Mouse (Mus musculus) brain, adult 2 months (tissue): ENCODE results near the gene Trpt1.

ENCODE experiments used
- DNase-seq: peaks from one replicate; pipeline ENCODE4 v3.0.0; 2011; ENCODE audit warnings: low read depth, low spot score

Gene Trpt1

DNA sequence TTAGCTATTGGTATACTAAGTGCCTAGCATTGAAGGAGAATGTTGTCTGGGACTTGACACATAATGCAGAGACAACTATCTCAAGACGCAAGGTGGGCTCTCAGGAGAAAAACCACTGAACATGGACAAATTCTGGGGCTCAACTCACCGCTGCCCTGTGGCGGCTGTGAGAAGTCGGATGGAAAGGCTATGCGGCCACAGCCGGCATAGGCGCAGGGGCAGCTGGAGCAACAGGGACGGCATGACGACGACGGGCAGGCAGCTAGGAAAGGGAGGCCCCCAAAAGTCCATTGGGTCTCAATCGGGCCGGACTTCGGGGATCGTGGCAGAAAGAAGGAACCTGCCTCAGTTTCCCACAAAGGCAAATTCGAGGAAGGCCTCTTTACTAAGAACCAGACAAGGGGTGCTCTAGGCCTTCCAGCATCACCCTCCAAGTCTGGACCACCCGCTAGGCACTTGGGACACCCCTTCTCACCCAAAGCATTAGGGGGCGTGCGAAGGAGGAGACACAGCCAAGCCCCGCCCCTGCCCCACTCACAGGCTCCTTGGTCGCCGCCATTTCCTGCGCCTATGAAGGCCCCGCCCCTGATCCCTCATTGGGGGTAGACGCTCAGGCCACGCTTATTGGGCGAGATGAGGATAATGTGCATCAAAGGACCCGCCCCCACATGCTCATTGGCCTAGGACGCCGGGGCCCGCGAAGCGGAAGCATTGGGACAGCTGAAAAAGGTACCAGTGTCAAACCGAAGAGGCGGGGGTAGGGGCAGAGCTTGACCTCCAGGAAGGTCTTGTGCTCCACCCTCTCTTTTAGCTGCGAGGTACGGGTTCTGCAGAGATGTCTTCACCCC, 3.7 kb upstream of the Trpt1 start, which contains the start of gene Dnajc4:
Gene Dnajc4, minus strand, starts transcription at position 562 of the 848 bp plus-strand sequence.
- peak; percentile 99 for DNase-seq

DNA sequence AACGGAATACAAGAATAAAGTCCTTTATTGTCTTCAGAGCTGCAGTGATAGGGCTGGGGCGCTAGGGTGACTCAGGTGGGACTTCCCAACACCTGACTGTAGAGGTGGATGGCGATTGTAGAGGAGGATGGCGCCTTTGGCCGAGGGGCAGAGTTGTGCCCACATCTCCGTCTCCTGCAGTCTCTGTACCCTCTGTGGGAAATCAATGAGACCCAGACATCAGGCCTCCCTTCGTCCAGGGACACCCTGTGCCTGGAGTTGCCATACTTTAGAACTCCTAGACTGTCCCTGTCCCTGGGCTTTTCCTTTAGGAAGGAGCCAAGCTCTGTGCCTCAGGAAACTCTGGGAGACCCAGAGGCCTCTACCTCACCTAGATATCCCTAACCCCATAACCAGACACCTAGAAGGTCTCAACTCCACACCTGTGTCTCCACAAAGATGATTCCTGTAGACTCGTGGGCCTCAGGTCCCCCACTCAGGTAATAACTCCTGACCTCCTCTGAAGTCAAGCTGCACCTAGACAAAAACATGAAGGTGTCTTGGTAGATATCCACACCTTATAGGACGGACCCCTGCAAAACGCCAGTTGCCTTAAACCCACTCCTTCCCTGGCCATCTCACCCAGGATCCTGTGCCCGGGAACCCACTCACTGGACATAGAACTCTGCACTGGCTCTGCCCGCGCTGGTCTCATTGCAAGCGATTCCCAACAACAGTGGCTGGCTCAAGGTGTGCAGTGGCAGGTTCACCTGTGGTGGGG, 2.7 kb upstream of the Trpt1 start:
- DNase-seq = no peak

DNA sequence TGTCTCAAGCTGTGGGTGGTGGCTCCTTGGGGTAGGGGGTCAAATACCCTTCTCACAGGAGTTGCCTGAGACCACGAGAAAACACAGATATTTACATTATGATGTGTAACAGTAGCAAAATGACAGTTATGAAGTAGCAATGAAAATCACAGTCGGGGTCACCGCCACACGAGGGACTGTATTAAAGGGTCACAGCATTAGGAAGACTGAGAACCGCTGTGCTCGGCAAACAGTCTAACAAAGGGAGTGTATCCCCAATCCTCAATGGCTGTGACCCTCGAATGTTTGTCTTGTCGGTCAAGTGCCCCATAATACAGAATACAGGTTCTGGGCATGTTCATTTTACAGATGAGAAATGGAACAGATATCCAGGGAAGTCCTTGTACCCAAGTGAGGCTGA, 1.9 kb upstream of the Trpt1 start:
- no peak for DNase-seq

DNA sequence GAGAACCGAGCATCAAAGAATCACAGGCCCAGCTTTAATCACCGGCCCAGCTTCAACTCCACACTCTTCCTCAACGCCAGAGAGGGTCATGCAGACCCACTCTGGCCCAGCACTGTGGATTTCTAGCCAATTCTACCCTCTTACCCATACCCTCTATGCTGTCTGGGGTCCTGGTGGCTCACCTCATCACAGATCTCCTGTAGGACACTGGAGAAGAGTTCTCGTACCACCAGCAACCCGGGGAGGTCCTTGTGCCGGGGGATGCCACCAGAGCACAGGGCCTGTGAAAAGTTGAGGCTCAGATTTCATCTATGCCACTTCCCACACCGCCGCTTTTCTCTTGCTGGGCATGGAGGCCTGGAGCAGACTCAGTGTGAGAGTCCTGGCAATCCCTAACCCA, 1.4 kb upstream of the Trpt1 start:
- DNase-seq = no peak

DNA sequence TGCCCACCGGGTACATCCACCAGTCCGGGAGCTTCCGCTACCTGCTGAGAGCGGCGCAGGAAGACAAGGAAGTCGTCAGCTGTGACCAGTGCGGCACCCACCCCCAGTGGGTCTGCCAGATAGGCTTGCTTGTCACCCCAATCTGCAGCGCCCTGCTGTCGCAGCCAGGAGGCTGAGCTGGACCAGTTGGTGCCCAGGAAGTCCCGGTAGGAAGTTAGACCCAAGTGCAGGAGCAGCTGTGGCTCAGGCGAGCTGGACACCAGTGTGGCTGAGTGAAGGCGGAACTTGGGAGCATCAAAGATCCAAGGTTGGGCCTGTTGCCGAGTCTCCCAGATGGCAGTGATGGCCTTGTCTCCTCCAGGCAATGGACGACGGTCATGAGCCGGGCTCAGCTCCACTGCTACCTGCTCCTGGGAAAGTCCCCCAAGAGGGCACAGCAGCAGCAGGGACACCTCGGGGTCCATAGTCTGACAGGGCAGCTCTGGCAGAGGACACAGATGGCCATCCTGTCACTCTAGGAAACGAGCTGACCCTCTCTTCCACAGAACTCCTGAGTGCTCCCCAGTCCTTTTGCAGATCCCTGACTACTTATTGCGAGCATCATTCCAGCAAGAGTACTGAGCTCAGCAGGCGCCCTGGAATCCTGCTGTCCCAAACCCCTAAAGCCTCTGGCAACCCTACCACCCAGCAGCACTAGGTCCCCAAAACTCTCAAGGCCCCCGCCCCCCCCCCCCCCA, 508 bp upstream of the Trpt1 start:
- peak; percentile 66 for DNase-seq

DNA sequence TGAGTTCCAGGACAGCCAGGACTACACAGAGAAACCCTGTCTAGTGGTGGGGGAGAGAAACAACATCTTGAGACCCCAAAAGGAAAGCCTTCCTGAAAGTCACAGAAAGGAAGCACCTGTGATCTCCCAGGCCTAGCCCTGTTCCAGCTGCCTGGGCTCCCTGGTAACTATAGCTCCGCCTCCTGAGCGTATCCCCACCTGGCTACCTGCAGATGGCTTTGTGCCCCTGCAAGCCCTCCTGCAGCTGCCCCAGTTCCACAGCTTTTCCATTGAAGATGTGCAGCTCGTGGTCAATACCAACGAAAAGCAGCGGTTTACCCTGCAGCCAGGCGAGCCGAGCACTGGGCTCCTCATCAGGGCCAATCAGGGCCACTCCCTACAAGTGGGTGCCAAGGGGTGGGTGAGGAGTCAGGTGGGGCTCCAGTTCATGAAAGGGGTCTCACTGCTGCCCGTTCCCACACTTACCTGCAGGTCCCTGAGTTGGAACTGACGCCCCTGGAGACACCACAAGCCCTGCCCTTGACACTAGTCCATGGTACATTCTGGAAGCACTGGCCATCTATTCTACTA, 1.9 kb downstream of the Trpt1 start:
- no peak for DNase-seq

DNA sequence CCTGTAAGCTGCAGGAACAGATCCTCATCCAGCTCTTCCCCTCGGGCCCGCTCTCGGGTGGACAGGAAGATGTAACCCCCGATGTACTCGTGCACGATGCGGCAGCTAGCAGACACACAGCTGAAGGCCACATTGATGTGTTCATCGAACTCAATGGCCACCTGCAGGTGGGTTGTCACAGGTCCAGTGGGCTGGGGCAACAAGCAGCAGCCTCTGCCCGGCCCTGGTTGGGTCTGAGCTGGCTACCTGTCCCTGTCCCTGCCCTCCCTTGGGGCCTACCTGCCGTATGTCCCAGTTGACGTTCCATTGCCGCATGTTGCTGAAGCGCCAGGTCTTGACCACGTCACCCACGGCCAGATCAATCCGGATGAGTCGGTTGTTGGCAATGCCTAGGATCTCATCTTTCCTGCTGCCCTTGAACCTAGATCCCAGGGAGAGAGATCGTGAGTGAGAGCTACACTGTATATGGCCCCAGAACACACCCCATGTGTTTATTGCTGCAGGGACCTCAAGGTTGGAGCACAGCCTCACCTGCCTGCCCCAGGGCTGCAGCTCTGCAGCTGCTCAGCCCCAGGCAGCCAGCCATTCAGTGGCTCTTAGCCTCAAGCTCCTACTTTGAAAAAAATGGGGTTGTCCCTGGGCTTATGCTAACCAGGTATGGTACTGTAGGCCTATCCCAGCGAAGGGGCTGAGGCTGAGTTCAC, 3.6 kb downstream of the Trpt1 start:
- no peak for DNase-seq

DNA sequence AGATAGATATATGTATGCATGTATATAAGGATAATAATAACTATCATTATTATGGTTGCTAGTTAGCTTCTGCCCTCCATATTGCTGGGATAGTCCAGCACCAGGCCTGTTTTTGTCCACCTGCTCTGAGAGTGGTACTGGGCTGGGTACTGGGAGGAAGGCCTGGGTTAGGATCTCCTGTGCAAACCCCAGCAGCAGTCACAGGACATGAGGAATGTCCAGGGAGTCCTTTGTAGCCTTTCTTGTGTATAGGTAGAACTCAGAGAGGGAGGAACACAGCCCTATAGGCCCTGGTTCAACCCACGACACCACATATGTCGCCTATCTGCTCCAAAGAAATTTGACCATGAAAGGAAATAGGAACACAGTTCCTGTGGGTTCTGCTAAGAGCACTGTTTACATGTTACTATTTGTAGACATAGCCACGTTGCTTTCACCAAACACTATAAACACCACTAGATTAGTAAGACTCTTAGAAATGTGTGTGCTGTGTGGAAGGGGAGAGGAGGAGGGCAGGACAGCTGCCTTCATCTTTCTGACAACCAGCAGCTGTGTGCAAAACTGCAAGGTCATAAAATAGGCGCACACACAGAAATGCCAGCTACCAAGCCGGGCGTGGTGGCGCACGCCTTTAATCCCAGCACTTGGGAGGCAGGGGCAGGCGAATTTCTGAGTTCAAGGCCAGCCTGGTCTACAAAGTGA, 11.1 kb downstream of the Trpt1 start:
- peak; percentile 36 for DNase-seq

DNA sequence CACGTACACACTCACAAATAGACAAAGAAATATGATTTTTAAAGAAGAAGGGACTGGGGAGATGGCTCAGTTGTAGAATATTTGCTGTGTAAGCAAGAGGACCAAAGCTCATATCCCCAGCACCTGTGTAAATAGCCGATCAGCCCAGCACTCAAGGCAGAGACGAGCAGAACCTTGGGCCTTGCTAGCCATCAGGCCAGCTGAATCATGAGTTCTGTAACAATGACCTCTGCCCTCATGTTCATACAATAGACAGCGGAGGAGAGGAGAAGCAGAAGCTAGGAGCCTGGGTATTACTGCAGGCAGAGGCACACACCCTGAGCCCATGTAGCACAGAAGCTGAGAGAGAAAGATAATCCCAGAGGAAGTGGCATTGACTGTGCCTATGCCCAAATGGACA, 16.5 kb downstream of the Trpt1 start:
- DNase-seq = no peak

DNA sequence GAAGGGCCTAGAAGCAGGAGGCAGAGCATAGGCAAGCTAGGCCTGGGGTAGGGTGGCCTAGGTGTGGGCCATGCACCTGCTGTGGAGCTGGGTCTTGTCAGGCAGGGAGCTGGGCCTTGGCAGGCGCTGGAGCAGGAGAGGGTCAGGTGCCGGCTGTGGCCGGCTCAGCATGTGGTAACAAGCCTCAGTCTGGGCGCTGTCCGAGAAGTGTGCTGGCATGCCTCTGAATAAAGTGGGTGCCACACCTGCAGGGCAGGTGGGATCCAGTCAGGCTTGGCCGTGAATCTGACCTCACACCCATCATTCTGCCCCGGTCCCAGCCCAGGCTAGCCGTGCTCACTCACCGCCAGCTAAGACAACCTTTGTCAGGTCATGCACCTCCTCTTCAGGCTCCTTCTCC, 18.1 kb downstream of the Trpt1 start:
- no peak for DNase-seq

DNA sequence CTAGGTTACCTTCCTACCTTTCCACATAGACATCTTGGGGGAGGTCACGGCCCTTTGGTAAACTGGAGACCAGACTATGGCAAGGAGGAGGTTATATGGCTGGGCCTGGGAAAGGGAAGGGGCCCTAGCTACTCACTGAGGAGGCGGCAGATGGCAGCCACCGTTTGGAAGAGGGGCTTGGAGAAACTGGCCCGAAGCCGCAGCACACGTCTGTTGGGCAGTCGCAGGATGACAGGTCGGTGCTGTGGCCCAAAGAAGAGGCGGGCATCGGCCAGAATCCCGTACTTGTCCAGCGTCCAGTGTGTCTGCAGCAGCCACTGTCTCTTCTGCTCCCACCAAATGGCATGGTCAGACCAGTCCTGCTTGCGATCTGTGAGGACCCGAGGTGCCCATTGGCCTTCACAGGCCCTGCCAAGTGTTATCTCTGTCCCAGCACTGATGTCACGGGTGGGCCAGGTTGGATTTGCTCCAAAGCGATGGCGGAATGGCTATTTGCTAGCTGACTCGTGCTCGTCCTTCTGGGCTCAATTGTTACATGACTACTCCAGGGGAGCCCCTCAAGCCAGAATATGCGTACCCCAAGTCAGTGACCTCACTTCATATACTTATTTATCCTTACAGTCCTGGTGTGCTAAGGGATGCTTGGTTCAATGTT, 18.7 kb downstream of the Trpt1 start:
- no peak for DNase-seq

DNA sequence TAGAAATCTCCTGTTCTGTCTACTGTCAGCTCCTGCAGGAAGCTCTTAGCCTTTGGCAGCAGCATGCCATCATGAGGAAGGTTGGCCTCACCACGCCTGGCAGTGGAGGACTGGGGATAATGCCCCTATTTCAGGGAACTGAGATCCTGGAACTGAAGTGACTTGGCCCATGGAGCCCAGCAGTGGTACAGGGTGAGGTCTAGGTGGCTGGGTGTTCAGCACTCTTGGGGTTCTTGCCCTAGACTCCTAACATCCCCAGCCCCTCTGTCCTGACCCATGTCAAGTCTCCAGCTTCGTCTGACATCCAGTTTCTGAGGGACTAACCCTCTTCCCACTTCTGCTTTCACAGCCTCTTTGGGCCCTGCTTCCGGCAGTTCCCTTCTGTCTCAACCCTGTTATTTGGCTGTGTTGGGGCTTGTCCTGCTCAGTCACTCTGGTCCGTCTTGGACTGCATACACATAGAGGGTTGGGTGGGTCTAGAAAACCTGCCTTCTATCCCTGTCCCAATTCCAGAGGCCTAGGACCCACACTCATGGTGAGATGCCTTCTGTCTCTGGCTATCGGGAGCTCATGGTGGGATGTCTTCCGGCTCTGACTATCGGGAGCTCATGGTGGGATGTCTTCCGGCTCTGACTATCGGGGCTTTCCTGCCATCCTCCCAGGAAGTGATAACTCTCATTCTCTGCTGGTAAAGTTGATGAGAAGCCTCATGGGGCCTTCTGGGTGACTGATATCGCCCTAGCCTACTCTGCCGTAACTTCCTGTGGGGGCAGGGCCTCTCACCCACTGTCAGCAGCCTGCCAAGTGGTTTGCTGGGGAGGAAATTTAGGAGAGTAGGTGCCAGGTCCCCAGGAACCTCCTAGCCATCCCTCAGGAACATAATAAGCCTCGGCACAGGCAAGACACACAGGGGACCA, 21.9 kb downstream of the Trpt1 start:
- no peak for DNase-seq

DNA sequence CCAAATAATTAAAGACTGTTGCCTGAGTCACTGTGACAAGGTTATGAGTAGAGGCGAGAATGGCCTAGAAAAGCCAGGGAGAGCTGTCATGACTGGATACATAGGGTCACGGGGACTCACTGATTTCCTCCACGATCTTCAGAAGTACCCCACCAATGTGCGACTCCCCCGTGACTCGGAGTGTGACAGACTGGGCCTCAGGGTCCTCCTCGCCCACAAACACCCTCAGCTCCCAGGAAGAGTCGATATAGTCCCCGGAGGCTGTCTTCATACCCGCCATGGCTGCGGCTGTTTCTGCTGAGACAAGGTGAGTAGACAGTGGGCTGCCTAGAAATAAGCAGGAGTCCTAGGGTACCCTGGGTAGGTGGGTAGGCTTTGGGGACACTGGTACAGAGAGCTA, 22.6 kb downstream of the Trpt1 start:
- no peak for DNase-seq

DNA sequence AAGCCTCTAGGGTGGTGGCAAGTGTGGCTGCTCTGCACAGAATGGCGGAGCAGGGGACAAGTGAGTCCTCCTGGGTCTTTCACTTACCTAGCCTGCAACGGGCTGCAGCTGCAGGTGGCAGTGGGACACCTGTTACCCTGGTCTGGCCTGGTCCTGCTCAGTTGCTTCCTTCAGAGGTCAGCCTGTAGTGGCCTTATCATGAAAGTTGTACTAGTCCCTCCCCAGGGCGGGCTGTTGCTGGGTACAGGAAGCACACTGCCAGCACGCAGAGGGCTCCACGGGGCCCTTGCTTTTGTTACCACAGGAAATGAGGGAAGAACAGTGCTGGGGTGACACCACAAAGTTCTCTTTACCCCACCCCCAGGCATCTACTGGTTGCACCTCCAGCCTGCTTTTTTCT, 23.3 kb downstream of the Trpt1 start, which contains the start of gene Fermt3:
Gene Fermt3, minus strand, starts transcription at position 279 of the 400 bp plus-strand sequence.
- peak; percentile 36 for DNase-seq

DNA sequence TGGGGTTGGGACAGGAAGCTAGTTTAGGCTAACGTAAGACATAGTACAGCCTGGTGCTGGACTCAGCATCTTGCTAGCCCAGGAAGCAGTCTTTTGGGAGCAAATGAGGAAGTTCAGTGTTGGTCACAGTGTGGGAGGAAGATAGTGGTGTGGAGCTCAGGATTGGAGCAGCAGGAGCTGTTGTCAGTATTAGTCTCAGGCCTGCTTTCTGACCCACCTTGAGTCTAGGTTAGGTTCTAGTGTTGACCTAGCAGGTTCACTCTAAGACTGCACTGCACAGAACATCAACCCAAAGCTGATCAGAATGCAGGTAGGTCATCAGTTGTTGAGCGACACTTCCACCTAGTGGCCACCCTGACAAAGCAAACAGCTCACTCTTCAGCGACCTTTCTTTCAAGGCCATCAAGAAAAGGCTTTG, 24.3 kb downstream of the Trpt1 start:
- peak; percentile 80 for DNase-seq

DNA sequence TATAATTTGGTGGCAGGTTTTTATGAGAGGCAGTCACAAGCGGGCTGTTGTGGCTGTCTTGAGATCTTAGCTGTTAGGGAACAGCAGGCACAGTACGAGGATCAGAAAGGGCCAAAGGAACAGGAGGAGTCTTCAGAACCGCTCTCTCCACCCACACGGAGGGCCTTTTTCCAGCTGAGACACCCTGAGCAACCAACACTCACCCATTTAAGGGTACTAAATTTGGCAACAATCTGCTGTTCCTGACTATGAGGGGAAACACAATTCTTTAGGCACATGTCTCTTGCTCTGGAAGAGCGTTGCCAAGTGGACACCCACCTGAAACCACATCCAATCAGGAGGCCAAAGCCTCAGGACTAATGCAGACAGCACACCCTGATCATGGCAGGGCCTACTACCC, 33.6 kb downstream of the Trpt1 start:
- DNase-seq = peak; percentile 87

DNA sequence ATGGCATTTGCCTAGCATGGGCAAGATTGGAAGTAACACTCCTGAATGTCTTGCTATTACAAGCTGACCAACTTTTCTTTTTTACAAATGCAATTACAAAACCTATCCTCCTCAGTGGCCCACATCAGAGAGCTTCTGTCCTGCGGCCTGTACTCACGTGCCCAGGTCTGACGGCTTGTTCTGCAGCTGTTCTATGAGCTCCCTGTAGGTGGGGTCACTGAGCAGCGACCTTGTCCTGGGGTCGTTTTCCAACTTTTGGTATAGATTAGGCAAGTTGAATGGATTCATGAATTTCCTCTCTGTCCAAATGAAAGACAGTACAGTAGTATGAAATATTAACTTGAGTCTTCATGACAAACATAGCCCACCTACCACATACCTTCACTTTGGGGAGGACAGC, 38.1 kb downstream of the Trpt1 start:
- no peak for DNase-seq

DNA sequence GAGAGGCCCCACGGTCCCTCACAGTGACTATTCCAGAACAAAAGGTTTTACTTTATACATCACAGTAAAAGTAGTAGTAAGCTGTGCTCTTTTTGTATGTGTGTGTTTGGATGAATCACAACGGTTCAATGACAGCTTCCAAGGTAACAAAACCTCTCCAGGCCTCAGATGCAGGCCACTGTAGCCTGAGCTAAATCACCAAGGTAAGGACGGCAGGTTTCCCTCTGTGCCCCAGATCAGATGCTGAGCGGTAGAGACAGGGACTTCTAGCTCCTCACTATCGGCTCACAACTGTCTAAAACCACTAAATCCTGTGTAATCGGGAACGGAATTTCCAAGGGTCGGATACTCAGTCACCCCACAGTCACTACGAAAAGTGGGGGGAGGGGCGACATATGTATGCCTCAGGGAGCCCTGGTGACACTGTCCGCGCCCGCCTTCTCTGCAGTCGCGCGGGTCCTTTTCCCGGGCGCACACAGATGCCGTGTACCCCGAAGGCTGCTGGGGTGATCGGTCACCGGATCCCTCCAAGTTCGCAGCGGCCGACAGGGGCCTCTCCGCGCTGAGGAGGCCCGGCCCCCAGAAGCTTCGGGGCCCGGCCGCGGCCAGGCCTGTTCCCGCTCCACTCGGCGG, 43.3 kb downstream of the Trpt1 start:
- DNase-seq = peak; percentile 65
